Mouse (Mus musculus): Measurements from ENCODE around the gene Gm42421.

The Gm42421 gene

GRCm38 (mm10) chr5:143941588-143941987 is 13.6 kb downstream of the Gm42421 start:
- no peak for DNase-seq

GRCm38 (mm10) chr5:143943231-143944125 is 15.5 kb downstream of the Gm42421 start:
- peak; percentile 88 for DNase-seq

GRCm38 (mm10) chr5:143948361-143948760 is 20.4 kb downstream of the Gm42421 start:
- DNase-seq, result no peak

- no peak for DNase-seq
Measured at GRCm38 (mm10) chr5:143950016-143950415, 22.0 kb downstream of the Gm42421 start.

GRCm38 (mm10) chr5:143957101-143957500 is 29.1 kb downstream of the Gm42421 start:
- no peak for DNase-seq

- DNase-seq, result no peak
Measured at GRCm38 (mm10) chr5:143959551-143959950, 31.6 kb downstream of the Gm42421 start.

- DNase-seq, result no peak
Measured at GRCm38 (mm10) chr5:143961176-143961575, 33.2 kb downstream of the Gm42421 start.

GRCm38 (mm10) chr5:143965586-143966345 is 37.8 kb downstream of the Gm42421 start:
- no peak for DNase-seq

- DNase-seq, result no peak
Measured at GRCm38 (mm10) chr5:143966671-143967070, 38.7 kb downstream of the Gm42421 start.

GRCm38 (mm10) chr5:143972628-143973027 is 44.7 kb downstream of the Gm42421 start:
- no peak for DNase-seq

GRCm38 (mm10) chr5:143974931-143975630 is 47.1 kb downstream of the Gm42421 start:
- DNase-seq, result peak; percentile 55

- DNase-seq, result no peak
Measured at GRCm38 (mm10) chr5:143975631-143975933, 47.6 kb downstream of the Gm42421 start.

- no peak for DNase-seq
Measured at GRCm38 (mm10) chr5:143976232-143976631, 48.3 kb downstream of the Gm42421 start.

GRCm38 (mm10) chr5:143976726-143977431 is 48.9 kb downstream of the Gm42421 start:
- no peak for DNase-seq

- no peak for DNase-seq
Measured at GRCm38 (mm10) chr5:143980858-143981257, 52.9 kb downstream of the Gm42421 start.

GRCm38 (mm10) chr5:143982361-143982760 is 54.4 kb downstream of the Gm42421 start:
- no peak for DNase-seq

GRCm38 (mm10) chr5:143985381-143985780 is 57.4 kb downstream of the Gm42421 start:
- no peak for DNase-seq
